Mouse (Mus musculus) left cerebral cortex, postnatal 14 days (tissue): Measurements from ENCODE around the gene Tagap1. TPM values are rescaled to one million over a fixed set of nuclear protein-coding genes. Genes with fewer than 3 reads are reported as not detected.
"Not testable (repeated sequence)": the region's sequence is repeated elsewhere in the genome, so short reads cannot be mapped to it uniquely, and the experiment has no call there.

Source experiments
- DNase-seq, 2 experiments: peaks; one replicate each; pipeline ENCODE4 v3.0.0; 2021 to 2022; ENCODE audit warnings: low spot score in 2 of 2, mixed read lengths in 1 of 2
- intact Hi-C: fragments of 180-260 bp; cut with DNase I; formaldehyde crosslinking; loops from one replicate; pipeline ENCODE4 v1.15.1; 2025
- total RNA-seq, 2 experiments: library from RNA; stranded (reverse); gene quantifications; 2 replicates each; pipeline ENCODE4 v1.2.3; 2021

Gene Tagap1
- total RNA-seq, 2 experiments from 2014 or later = 21.5 to 24.2 TPM

DNA sequence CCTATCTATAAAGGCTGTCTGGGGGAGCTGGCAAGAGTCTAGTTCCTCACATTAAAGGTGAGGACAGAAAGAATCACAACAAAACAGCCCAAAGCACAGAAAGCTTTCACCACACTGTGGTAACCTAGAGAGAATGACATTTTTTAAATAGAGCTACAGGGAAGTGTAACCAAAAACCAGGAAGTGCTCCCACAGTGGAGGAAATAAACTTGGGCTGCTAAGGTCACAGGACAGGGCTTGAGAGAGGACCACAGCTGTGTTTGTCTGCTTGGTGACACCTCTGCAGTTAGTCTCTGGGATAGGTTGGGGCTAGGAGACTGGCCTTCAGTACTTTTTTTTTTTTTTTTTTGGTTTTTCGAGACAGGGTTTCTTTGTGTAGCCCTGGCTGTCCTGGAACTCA lies 6.7 kb upstream of the Tagap1 start:
- intact Hi-C loops, DNase-seq: not testable (repeated sequence)

DNA sequence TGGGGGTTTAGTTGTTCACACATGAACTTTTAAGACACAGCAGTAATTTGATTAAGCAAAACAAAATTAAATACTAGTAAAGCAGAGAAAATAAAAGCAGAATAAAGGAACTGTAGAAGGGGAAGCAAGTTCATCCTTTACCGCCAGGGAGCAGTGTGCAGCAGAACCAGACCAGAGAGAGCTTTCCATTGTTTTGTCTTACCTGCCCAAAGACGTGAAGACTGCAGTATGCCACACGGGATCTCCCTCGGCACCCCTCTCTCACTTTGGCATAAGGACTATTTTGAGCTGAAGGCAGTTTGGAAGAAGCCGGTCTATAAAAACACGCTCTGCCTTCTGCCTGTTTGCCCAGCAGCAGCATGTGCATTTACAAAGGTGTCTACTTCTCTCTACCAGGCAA lies 4.4 kb upstream of the Tagap1 start:
- intact Hi-C loops, DNase-seq: not testable (repeated sequence)

DNA sequence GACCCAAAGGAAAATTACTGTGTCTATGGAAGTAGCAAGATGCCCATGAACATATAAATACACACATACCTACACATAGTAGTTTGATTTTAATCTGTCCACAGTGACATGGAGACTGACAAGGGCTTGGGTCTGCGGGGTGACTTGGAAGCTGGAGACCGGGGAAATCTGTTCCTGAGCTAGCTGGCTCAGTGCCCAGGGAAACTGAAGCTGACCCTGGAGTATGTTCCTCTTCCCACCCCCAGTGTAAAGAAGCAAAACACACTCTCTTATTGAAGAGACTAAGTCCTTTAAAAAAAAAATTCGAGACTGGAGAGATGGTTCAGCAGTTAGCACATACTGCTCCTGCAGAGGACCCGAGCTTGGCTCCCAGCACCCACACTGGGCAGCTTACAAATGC lies 2.0 kb upstream of the Tagap1 start:
- intact Hi-C loops, DNase-seq: not testable (repeated sequence)

DNA sequence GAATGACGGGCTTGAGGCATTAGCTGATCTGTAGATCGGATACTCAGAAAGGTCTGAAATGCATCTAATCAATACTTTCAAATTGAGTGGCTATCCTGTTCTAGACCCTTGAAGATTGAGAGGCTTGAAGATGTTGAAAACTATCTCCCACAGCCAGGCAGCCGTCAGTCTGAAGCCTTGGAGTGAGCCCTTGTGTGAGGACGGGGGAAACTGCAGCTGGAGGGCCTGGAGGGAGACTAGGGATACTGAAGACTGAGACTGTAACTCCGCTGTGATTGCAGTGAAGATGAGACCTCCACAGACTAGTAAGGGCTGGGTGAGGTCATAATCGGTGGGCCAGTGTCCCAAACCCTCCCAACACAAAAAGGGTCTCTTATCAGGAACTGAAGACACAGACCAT lies 1.4 kb upstream of the Tagap1 start:
- intact Hi-C loops, DNase-seq: not testable (repeated sequence)

DNA sequence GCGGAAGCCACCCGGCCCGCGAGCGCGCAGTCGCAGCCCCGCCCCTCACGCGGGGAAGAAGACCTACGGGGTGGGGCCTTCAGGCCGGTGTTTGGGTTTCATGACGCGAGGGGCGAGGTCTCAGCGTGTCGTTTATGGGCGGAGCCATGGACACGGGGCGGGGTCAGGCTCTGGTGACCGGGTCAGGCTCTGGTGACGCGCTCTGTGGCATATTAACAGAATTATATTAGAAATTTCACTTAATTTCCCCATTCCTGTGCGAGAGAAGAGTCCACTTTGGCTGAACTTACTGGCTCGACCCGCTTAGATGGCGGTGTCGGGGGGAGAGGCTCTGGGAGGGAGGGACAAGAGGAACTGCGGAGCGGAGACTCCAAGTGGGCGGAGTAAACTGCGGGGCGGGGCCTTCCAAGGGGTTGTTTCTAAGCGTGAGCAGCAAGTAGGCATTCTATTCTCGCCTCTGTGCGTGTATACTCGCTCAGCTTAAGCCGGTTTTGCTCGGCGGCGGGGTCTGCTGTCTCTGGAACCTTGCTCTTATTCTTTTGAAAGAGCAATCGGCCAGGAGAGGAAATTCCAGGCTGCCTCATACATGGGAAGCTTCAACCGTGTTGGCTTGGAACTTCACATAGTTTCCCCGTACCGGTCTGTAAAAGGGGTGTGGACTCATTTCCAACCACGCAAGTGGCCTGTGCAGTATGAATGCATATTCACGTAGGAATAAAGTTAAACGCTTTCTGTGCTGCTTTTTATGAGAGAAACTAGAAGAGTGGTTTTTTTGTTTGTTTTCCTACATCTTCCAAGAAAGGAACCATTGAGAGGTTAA lies 435 bp upstream of the Tagap1 start:
- DNase-seq, intact Hi-C loops: not testable (repeated sequence)

DNA sequence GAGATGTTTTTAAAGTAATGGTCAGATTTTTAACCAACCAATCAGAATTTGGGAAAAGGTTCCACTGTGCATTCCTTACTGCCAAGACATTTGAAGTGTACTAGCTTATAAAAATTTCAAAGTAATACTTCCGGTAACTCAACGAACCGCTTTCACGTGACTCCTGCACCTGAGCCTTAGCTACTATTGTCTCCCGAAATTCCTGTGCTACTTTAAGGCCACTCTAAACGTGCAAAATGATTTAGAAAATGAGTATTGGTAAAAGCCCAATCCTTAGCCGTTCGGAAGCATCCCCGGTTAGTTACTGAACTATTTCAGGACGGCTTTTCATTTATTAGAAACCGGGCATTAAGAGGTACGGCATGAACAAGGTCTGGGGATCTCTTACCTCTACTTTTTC lies 607 bp downstream of the Tagap1 start:
- DNase-seq, intact Hi-C loops: not testable (repeated sequence)

DNA sequence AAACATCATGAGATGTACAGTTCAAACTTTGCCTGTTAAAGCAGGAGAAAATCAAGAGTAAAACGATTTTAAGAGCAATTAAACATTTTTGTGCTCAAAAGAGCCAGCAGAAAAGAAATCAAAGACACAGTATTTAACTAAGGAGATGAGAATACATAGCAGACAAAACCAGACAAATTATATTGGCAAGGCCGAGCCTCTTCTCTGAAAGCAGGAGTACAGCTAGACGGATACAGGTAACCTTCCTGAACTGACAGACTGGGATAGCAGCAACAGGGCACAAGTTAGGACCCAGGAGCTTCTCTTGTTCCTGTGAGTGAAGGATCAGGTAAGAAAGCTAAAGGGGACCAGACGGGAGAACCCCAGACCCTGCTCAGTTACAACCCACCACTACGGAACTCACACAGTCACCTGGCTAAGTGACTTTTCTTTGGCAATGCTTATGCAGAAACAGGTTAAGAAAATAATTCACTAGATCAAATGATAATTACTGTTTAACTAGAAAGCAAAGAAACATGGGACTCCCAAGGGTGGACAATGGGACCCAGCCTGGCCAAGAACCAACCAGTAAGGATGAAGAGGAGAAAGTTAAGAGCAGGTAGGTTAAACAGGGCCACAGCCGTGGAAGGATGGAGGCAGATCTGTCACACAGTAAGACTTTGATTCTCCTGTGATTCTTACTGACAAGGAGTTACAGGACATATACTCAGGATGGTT lies 1.3 kb downstream of the Tagap1 start:
- DNase-seq, intact Hi-C loops: not testable (repeated sequence)

DNA sequence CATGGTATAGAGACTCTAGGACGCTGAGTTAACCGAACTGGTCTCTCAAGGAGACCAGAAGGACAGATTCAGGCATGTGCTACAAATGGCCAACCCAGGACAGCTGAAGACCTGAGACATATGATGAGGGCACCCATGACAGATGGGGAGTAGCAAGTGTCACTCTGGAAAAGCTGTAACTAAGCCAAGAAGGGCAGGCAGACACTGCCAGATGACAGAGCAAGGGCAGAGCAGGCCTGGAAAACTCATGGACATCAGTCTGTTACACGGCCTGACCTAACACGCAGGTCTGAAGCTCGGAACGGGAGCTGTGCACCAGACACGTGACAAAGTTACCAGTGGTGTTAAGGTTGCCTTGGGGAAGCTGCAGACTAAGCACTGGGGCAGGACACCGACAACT lies 2.1 kb downstream of the Tagap1 start:
- intact Hi-C loops, DNase-seq: not testable (repeated sequence)

DNA sequence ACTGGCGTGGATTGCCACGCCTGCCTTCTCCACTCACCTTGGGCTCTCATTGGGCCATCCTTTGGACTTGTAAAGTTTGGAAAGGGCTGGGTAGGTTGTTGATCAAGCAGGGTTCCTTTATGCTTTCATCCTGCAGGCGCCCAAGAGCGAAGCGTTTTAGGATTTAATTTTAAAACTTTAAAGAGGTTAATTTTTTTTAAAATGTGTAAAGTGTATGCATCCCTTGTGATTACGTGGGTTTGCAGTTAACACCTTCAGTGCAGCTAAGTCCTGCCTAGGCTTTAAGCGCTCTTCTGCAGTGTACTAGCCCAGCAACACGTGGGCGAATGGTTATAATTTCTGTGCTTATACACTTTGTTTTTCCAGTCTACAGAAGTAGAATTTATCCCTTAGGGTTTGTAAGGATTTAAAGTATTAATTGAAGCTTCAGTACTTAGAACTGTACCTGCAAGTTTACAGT lies 12.2 kb downstream of the Tagap1 start:
- intact Hi-C loops = loop anchor here (10.0 kb wide), 1 partner anchor 996 kb away; the partner anchor contains the start of gene Rsph3a
- DNase-seq = not testable (repeated sequence)

DNA sequence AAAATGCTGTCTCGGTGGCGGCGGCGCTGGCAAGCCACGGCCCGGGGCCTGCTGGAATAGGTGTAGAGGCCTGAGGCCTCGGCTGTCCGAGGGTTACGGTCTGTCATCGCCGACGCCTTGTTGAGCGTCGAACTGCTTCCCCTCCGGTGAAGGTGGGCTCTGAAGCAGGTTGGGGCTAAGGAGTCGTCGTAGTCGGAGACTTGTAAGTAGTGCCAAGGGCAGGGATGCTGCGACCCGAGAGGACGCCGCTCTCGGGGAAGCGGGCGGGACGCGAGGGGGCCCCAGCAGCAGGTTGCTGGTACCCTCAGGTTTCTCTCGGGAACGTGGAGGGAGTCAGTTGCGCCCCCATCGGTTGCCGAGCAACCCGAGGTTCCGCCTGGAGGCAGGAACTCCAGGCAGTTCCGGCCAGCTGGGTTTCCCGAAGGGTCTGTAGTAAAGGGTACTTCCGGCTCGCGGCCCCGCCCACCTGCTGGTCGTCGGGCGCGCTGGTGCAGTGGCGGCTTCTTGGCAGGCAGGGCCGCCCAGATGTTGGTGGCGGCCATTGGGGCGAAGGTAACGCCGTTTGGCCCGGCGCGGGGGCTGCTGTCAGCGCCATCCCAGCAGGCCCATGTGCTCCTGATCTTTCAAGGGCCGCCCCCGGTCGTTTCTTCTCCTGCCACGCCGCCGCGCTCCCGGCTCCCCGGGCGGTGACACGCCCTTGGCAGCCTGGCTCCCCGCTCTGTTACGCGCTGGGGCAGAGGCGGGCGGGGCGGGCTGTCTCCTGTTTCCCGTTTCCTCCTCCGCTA lies 12.8 kb downstream of the Tagap1 start, which contains the start of gene Rsph3b:
Gene Rsph3b (minus strand): TSS at position 699 of the 785 bp plus-strand sequence.
- intact Hi-C loops = loop anchor here (10.0 kb wide), 1 partner anchor 997 kb away; the partner anchor contains the start of gene Rsph3a
- DNase-seq = peak; percentile 75 to 83

DNA sequence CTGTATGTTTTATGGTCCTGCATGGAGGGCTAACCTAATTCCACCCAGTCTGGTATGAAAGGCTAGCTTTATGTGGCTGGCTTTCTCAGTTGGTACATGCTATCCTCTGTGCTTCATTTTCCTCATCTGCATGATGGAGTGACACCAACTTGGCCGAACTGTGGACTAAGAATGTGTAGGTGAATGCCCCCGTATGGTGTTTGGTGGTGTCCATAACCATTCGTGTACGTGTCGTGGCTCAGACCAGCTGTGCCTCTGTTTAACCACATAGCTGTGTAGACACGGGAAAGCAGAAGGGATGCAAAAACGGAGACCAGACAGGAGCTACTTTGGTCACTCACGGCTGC lies 13.3 kb downstream of the Tagap1 start:
- not testable (repeated sequence) for DNase-seq
- intact Hi-C loops = loop anchor here (10.0 kb wide), 1 partner anchor 997 kb away; the partner anchor contains the start of gene Rsph3a

DNA sequence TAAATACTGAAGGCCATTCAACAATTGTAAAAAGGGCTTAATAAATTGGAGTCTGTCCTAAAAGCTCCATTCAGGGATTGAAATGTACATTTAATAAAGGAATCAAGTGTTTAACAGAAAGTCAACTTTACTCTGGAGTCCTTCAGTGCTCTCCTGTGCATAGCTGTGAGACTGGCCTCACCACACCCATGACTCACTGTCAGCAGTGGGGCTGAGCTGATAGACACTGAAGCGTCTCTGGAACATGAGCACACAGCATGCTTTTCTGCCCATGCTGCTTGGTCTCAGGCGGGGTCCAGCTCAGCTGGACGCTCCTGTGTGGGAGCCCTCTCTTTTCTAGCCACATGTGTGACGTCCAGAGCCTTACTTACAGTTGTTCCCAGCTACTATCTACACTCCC lies 18.4 kb downstream of the Tagap1 start:
- not testable (repeated sequence) for DNase-seq
- intact Hi-C loops = loop anchor here (10.0 kb wide), 1 partner anchor 1002 kb away; the partner anchor contains the start of gene Rsph3a

DNA sequence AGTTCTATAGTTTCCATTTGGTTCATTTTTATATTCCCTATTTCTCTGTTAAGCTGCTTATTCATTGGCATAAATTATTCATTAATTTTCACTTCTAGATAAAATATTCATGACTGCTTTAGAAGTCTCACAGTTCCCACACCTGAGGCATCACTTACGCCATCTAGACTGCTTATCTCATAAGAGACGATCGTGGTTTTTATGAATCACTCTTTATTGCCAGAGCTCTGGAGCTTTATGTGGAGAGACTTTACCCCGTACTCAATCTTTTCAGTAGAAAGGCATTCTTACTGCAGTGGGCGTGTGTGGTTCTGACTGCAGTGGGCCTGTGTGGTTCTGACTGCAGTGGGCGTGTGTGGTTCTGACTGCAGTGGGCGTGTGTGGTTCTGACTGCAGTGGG lies 29.3 kb downstream of the Tagap1 start:
- intact Hi-C loops = not testable (repeated sequence)

DNA sequence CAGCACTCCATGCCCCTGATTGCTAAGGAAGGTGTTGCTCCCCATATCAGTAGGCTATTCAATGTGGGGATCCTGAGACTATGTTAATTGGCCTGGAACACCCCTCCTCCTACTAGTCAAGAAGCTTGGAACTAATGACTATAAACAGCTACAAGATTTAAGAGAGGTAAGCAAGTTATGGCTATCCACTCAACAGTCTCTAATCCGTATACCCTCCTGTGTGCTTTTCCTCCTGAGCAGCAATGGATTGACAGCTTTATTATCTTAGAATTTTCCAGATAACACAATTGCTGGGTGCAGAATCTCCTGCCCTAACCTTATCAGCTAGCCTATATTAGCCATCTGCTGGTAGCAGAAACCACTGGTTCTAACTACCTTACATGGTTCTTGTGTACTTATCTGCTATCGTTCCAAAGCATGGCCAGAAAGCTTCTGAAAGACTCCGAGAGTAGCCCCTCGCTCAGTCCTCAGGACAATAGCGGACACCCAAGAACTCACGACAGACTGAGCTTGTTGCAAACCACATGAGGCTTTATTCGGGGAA lies 40.5 kb downstream of the Tagap1 start:
- intact Hi-C loops, DNase-seq: not testable (repeated sequence)

More for the DNA sequence above, 29.3 kb downstream of the Tagap1 start:
- not testable (repeated sequence) for DNase-seq

DNA sequence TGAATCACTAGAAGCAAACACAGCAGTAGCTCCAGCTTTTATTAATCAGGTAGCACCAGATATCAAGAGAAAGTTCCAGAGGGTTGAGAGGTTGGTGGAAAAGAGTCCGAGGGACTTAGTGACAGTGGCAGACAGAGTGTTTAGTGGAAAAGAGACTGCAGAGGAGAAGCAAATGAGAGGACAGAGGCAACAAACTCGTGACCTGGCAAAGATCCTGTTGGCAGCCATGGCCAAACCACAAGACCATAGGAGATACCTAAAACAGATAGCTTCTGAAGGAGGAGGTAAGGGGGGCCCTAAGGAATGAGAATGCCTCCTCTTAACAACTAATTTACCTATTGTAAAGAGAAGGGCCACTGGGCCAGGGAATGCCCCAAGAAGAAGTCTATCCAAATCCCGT lies 41.6 kb downstream of the Tagap1 start:
- DNase-seq = not testable (repeated sequence)

DNA sequence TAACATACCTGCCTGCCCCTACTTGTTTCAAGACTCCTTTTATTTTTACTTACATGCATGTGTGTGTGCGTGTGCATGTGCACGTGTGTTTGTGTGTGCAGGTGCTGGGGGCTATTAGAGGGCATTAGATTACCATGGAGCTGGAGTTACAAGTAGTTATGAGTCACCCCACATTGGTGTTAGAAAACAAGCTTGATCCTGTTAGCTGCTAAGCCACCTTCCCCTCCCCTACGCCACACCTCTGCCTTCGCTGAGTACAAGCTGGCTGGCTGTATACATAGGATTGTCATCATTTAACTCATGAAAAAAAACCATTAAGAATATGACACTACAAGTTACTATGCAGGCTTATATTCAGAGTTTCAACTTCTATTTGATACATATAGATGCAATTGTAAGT lies 45.7 kb downstream of the Tagap1 start:
- intact Hi-C loops, DNase-seq: not testable (repeated sequence)

More for the DNA sequence above, 41.6 kb downstream of the Tagap1 start:
- intact Hi-C loops = not testable (repeated sequence)

DNA sequence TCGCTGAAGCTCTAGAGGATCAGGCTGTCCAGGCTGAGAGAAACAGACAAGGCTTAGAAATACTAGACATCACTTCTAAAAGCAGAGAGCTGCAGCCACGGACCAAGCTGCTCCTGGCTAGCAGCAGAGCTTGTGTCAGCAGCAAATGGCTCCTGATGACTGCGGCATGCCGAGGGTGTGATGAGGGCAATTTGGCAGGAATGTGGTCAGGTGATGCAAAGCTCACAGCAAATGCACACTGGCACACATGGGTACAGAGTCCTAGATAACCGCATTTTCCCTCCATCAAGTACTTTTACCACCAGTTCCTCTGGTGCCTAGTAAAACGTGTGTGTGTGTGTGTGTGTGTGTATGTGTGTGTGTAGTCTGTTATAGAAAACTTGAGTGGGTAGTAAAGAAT lies 46.9 kb downstream of the Tagap1 start:
- DNase-seq, intact Hi-C loops: not testable (repeated sequence)
